ENCODE assay signal across 13 mouse cellular contexts in genomic region chr3:126737128-126737527, GRCm38 (mm10).
A peak's percentile ranks its signal among the peaks of the same experiment; 100 is the strongest.
DNase-seq lines count a peak whose midpoint lies in the region; ATAC-seq and TF ChIP-seq lines count a peak whose summit lies in the region.
"Had no signal": no experiment of that assay in that cellular context is flagged by ENCODE, and none has a peak within 500 bp of the region (broad histone marks: within the 10 kb centered on the region; RNA-seq: fewer than 3 reads in every experiment).

No protein-coding gene starts in this region.

- DNase-seq in heart, adult 2 months: peak; percentile 66 to 80
- no peak for DNase-seq in heart, embryonic 10.5 days (ENCODE audit: low spot score)
- peak; percentile 71 for DNase-seq in brain, adult 2 months (ENCODE audit: low read depth, low spot score)
- peak; percentile 63 for DNase-seq in gastrocnemius, postnatal 10 days
- peak; percentile 55 to 57 for DNase-seq in heart, postnatal 36 days
- DNase-seq in layer of hippocampus, postnatal 36 days: no peak
- no peak for DNase-seq in neural tube, embryonic 10.5 days (ENCODE audit: extremely low spot score, low spot score)
- DNase-seq in stomach, postnatal 0 days (ENCODE audit: low spot score): no peak
- DNase-seq: right cerebral cortex, postnatal 14 days had no signal

- H3K9ac ChIP-seq in heart, adult 2 months (ENCODE audit: low read depth, low read length): no peak overlapping the region
- no peak overlapping the region for H3K9ac ChIP-seq in stomach, postnatal 0 days (ENCODE audit: low read length)
- H3K9ac ChIP-seq: hindbrain, embryonic 15.5 days; midbrain, embryonic 12.5 days; neural tube, embryonic 15.5 days had no signal

- no peaks in the 10 kb centered on the region for H3K27me3 ChIP-seq in heart, adult 2 months (ENCODE audit: control insufficient read depth, insufficient read depth, low read length)
- H3K27me3 ChIP-seq in heart, embryonic 10.5 days (ENCODE audit: insufficient read depth, poor library complexity, severe bottlenecking): no peaks in the 10 kb centered on the region
- H3K27me3 ChIP-seq in stomach, postnatal 0 days (ENCODE audit: control insufficient read depth, insufficient read depth, low read length): no peaks in the 10 kb centered on the region
- H3K27me3 ChIP-seq: hindbrain, embryonic 15.5 days; midbrain, embryonic 12.5 days; neural tube, embryonic 15.5 days had no signal

- no peak for TF ChIP-seq CTCF in heart, adult 2 months (IDR thresholded peaks at IDR 0.05)
- TF ChIP-seq CTCF in stomach, postnatal 0 days (IDR thresholded peaks at IDR 0.05; ENCODE audit: low read depth): no peak

- TF ChIP-seq EP300 in heart, adult 2 months (IDR thresholded peaks at IDR 0.05; ENCODE audit: insufficient read depth, low read depth, low read length): peak; percentile 85
- TF ChIP-seq EP300 in stomach, postnatal 0 days (optimal IDR thresholded peaks at IDR 0.05): no peak

- TF ChIP-seq POLR2A in heart, adult 2 months (IDR thresholded peaks at IDR 0.05; ENCODE audit: insufficient read depth, low read depth, low read length): no peak

- peaks cover 10% of the 10 kb centered on the region for H3K36me3 ChIP-seq in heart, adult 2 months (ENCODE audit: control insufficient read depth, insufficient read depth, low read length)
- H3K36me3 ChIP-seq in heart, embryonic 10.5 days: peaks cover 7% of the 10 kb centered on the region
- no peaks in the 10 kb centered on the region for H3K36me3 ChIP-seq in stomach, postnatal 0 days (ENCODE audit: control insufficient read depth, insufficient read depth, low read length)
- H3K36me3 ChIP-seq: hindbrain, embryonic 15.5 days; midbrain, embryonic 12.5 days; neural tube, embryonic 15.5 days had no signal

- H3K79me2 ChIP-seq in heart, adult 2 months (replicated peaks; ENCODE audit: control insufficient read depth, insufficient read depth, low read length): no peaks in the 10 kb centered on the region; the same call in 1 of the 2 replicates

- intact Hi-C loops in heart, adult 2 months (cut with DNase I): no loop called here
- intact Hi-C loops in heart, postnatal 36 days (cut with DNase I): no loop called here

- WGBS in heart, adult 2 months: 66% methylated on average over 2 of the region's 2 CpGs
- 89% methylated on average over 2 of the region's 2 CpGs for WGBS in heart, embryonic 10.5 days
- 82% methylated on average over 2 of the region's 2 CpGs for WGBS in stomach, postnatal 0 days

- H3K27ac ChIP-seq in heart, adult 2 months: peak overlapping the region; percentile 60
- no peak overlapping the region; the same call in 1 of the 2 replicates for H3K27ac ChIP-seq in heart, embryonic 10.5 days
- no peak overlapping the region for H3K27ac ChIP-seq in stomach, postnatal 0 days (replicated peaks)
- H3K27ac ChIP-seq: hindbrain, embryonic 15.5 days; midbrain, embryonic 12.5 days; neural tube, embryonic 15.5 days had no signal

- ATAC-seq in stomach, postnatal 0 days (ENCODE audit: low FRiP score, low TSS enrichment): no peak

- H3K9me3 ChIP-seq in heart, embryonic 10.5 days: no peaks in the 10 kb centered on the region
- H3K9me3 ChIP-seq in stomach, postnatal 0 days (ENCODE audit: control insufficient read depth, low read length): no peaks in the 10 kb centered on the region
- H3K9me3 ChIP-seq: hindbrain, embryonic 15.5 days; midbrain, embryonic 12.5 days; neural tube, embryonic 15.5 days had no signal

- no peak overlapping the region for H3K4me2 ChIP-seq in stomach, postnatal 0 days (replicated peaks; ENCODE audit: low read depth)
- H3K4me2 ChIP-seq: hindbrain, embryonic 15.5 days; liver, embryonic 11.5 days; midbrain, embryonic 12.5 days; neural tube, embryonic 15.5 days had no signal

- H3K4me3 ChIP-seq in heart, adult 2 months: no peak overlapping the region
- no peak overlapping the region for H3K4me3 ChIP-seq in heart, embryonic 10.5 days
- no peak overlapping the region for H3K4me3 ChIP-seq in stomach, postnatal 0 days (ENCODE audit: low read depth, low read length)
- H3K4me3 ChIP-seq: hindbrain, embryonic 15.5 days; midbrain, embryonic 12.5 days; neural tube, embryonic 15.5 days had no signal

- H3K4me1 ChIP-seq in heart, adult 2 months (ENCODE audit: control insufficient read depth, insufficient read depth, low read length): peaks cover 10% of the 10 kb centered on the region
- H3K4me1 ChIP-seq in heart, embryonic 10.5 days: peaks cover 17% of the 10 kb centered on the region
- H3K4me1 ChIP-seq in stomach, postnatal 0 days (replicated peaks; ENCODE audit: control insufficient read depth, insufficient read depth): no peaks in the 10 kb centered on the region
- H3K4me1 ChIP-seq: hindbrain, embryonic 15.5 days; midbrain, embryonic 12.5 days; neural tube, embryonic 15.5 days had no signal

Comparison
In these comparisons a context has a peak if more than half of its experiments do, and no peak if none do; other contexts are left out.
1. DNase-seq: peak in heart, adult 2 months (2 of 2), brain, adult 2 months (single experiment), gastrocnemius, postnatal 10 days (single experiment) and heart, postnatal 36 days (2 of 2); none in heart, embryonic 10.5 days (single experiment), layer of hippocampus, postnatal 36 days (0 of 2), neural tube, embryonic 10.5 days (single experiment) and stomach, postnatal 0 days (single experiment).